In genomic region chr11:119493516-119493915, GRCm38 (mm10) we compare ENCODE assay signal across 21 mouse cellular contexts. TPM values are rescaled to one million over a fixed set of nuclear protein-coding genes. Genes with fewer than 3 reads are reported as not detected.
"Had no signal": no experiment of that assay in that cellular context is flagged by ENCODE, and none has a peak within 500 bp of the region (broad histone marks: within the 10 kb centered on the region; RNA-seq: fewer than 3 reads in every experiment).

No protein-coding gene starts in this region.

- H3K4me2 ChIP-seq: liver, embryonic 12.5 days had no signal

- H3K9ac ChIP-seq: limb, embryonic 12.5 days; liver, embryonic 12.5 days; liver, embryonic 15.5 days; lung, embryonic 14.5 days; midbrain, embryonic 15.5 days had no signal

- H3K27me3 ChIP-seq: liver, embryonic 12.5 days; liver, embryonic 15.5 days; midbrain, embryonic 15.5 days; neural tube, embryonic 13.5 days had no signal

- DNase-seq: kidney, postnatal 10 days; layer of hippocampus, postnatal 36 days; liver; retina, postnatal 1 day; right cerebral cortex, postnatal 25 days; thymus, adult 2 months; thymus, postnatal 14 days; thymus, postnatal 4 days had no signal

- H3K4me3 ChIP-seq: left cerebral cortex, adult 2 months; liver, embryonic 12.5 days; liver, embryonic 15.5 days; myocyte; neural tube, embryonic 13.5 days had no signal

- ATAC-seq: intestine, embryonic 16.5 days; liver, embryonic 12.5 days; midbrain, embryonic 15.5 days had no signal

- H3K27ac ChIP-seq: left cerebral cortex, adult 2 months; limb, embryonic 12.5 days; liver, embryonic 12.5 days; liver, embryonic 15.5 days; macrophage; midbrain, embryonic 12.5 days; midbrain, embryonic 15.5 days; neural tube, embryonic 13.5 days had no signal

- H3K9me3 ChIP-seq: limb, embryonic 12.5 days; liver, embryonic 12.5 days; liver, embryonic 15.5 days; midbrain, embryonic 12.5 days; midbrain, embryonic 15.5 days; neural tube, embryonic 13.5 days had no signal

- H3K36me3 ChIP-seq: liver, embryonic 15.5 days; midbrain, embryonic 15.5 days had no signal

RNA-seq across cellular contexts. Expression of gene Nptx1, which starts 54.0 kb away (rescaled TPM):
- total RNA-seq: megakaryocyte, adult 5-6 weeks; neutrophil, adult 5-6 weeks had no signal
- polyA plus RNA-seq: liver, embryonic 15.5 days had no signal
